Mouse (Mus musculus) A20 (cell line): ENCODE data around the gene Lrpap1.

Experiments
- DNase-seq: peaks from one replicate; pipeline ENCODE4 v3.0.0-alpha.2; 2011; ENCODE audit warnings: low read depth, low spot score

The Lrpap1 gene

GRCm38 (mm10) chr5:35104960-35105921, at the start of gene Lrpap1:
Gene Lrpap1, minus strand, starts transcription at chr5:35105766.
- DNase-seq, result peak; percentile 91

GRCm38 (mm10) chr5:35149939-35150338, 44.4 kb upstream of the Lrpap1 start:
- no peak for DNase-seq

- no peak for DNase-seq
Observed at GRCm38 (mm10) chr5:35149526-35149925, 44.0 kb upstream of the Lrpap1 start.

- DNase-seq, result no peak
Observed at GRCm38 (mm10) chr5:35147963-35148767, 42.6 kb upstream of the Lrpap1 start.

GRCm38 (mm10) chr5:35147155-35147962, 41.8 kb upstream of the Lrpap1 start:
- DNase-seq, result no peak

- DNase-seq, result no peak
Observed at GRCm38 (mm10) chr5:35146747-35147146, 41.2 kb upstream of the Lrpap1 start.

GRCm38 (mm10) chr5:35144716-35145115, 39.1 kb upstream of the Lrpap1 start:
- DNase-seq, result no peak

- DNase-seq, result no peak
Observed at GRCm38 (mm10) chr5:35143460-35144245, 38.1 kb upstream of the Lrpap1 start.

- DNase-seq, result no peak
Observed at GRCm38 (mm10) chr5:35142910-35143309, 37.3 kb upstream of the Lrpap1 start.

- no peak for DNase-seq
Observed at GRCm38 (mm10) chr5:35141316-35141715, 35.8 kb upstream of the Lrpap1 start.

- DNase-seq, result no peak
Observed at GRCm38 (mm10) chr5:35138183-35138611, 32.6 kb upstream of the Lrpap1 start.

GRCm38 (mm10) chr5:35137510-35138182, 32.1 kb upstream of the Lrpap1 start:
- no peak for DNase-seq

GRCm38 (mm10) chr5:35135903-35136302, 30.3 kb upstream of the Lrpap1 start:
- no peak for DNase-seq

GRCm38 (mm10) chr5:35134286-35134685, 28.7 kb upstream of the Lrpap1 start:
- no peak for DNase-seq

GRCm38 (mm10) chr5:35133468-35133867, 27.9 kb upstream of the Lrpap1 start:
- no peak for DNase-seq

- no peak for DNase-seq
Observed at GRCm38 (mm10) chr5:35132278-35132980, 26.9 kb upstream of the Lrpap1 start.

- peak; percentile 60 for DNase-seq
Observed at GRCm38 (mm10) chr5:35131773-35132172, 26.2 kb upstream of the Lrpap1 start.

GRCm38 (mm10) chr5:35131237-35131636, 25.7 kb upstream of the Lrpap1 start:
- peak; percentile 13 for DNase-seq

- DNase-seq, result no peak
Observed at GRCm38 (mm10) chr5:35129767-35130191, 24.2 kb upstream of the Lrpap1 start.
